ENCODE assay signal across 10 mouse cellular contexts in genomic region chr2:19759169-19759568, GRCm38 (mm10).
DNase-seq lines count a peak whose midpoint lies in the region; ATAC-seq and TF ChIP-seq lines count a peak whose summit lies in the region.
"Had no signal": no experiment of that assay in that cellular context is flagged by ENCODE, and none has a peak within 500 bp of the region (broad histone marks: within the 10 kb centered on the region; RNA-seq: fewer than 3 reads in every experiment).

No protein-coding gene starts in this region.

- TF ChIP-seq CTCF in lung, postnatal 0 days (IDR thresholded peaks at IDR 0.05) = peak; percentile 23
- TF ChIP-seq CTCF in midbrain, postnatal 0 days (IDR thresholded peaks at IDR 0.05) = peak; percentile 54

- H3K27ac ChIP-seq in lung, postnatal 0 days (ENCODE audit: low read length) = no peak overlapping the region
- no peak overlapping the region for H3K27ac ChIP-seq in forebrain, embryonic 14.5 days (ENCODE audit: low read depth, low read length)
- H3K27ac ChIP-seq in midbrain, postnatal 0 days (ENCODE audit: low read depth, low read length) = no peak overlapping the region
- H3K27ac ChIP-seq: embryonic facial prominence, embryonic 12.5 days; liver, embryonic 15.5 days had no signal

- H3K4me1 ChIP-seq in lung, postnatal 0 days (ENCODE audit: insufficient read depth, low read depth, low read length) = no peaks in the 10 kb centered on the region
- H3K4me1 ChIP-seq in forebrain, embryonic 14.5 days (ENCODE audit: control insufficient read depth, insufficient read depth, low read length) = no peaks in the 10 kb centered on the region
- H3K4me1 ChIP-seq in midbrain, postnatal 0 days (ENCODE audit: insufficient read depth, low read length) = no peaks in the 10 kb centered on the region
- H3K4me1 ChIP-seq: embryonic facial prominence, embryonic 12.5 days; liver, embryonic 15.5 days had no signal

- no peak for TF ChIP-seq EP300 in lung, postnatal 0 days (IDR thresholded peaks at IDR 0.05)

- no peaks in the 10 kb centered on the region for H3K27me3 ChIP-seq in lung, postnatal 0 days (replicated peaks; ENCODE audit: insufficient read depth, low read length)
- no peaks in the 10 kb centered on the region for H3K27me3 ChIP-seq in forebrain, embryonic 14.5 days (replicated peaks; ENCODE audit: control insufficient read depth, insufficient read depth, low read length)
- no peaks in the 10 kb centered on the region for H3K27me3 ChIP-seq in midbrain, postnatal 0 days (ENCODE audit: insufficient read depth, low read length)
- H3K27me3 ChIP-seq: embryonic facial prominence, embryonic 12.5 days; liver, embryonic 15.5 days had no signal

- no peak overlapping the region for H3K4me2 ChIP-seq in lung, postnatal 0 days (replicated peaks; ENCODE audit: low read depth, low read length)
- H3K4me2 ChIP-seq in forebrain, embryonic 14.5 days (ENCODE audit: low read length) = no peak overlapping the region
- H3K4me2 ChIP-seq in midbrain, postnatal 0 days (ENCODE audit: low read depth, low read length, poor library complexity, severe bottlenecking) = no peak overlapping the region
- H3K4me2 ChIP-seq: embryonic facial prominence, embryonic 12.5 days; liver, embryonic 15.5 days had no signal

- no peaks in the 10 kb centered on the region for H3K9me3 ChIP-seq in lung, postnatal 0 days (ENCODE audit: low read length)
- H3K9me3 ChIP-seq in forebrain, embryonic 14.5 days (replicated peaks; ENCODE audit: control insufficient read depth, low read length) = no peaks in the 10 kb centered on the region
- H3K9me3 ChIP-seq in midbrain, postnatal 0 days (ENCODE audit: low read length) = no peaks in the 10 kb centered on the region
- H3K9me3 ChIP-seq: embryonic facial prominence, embryonic 12.5 days; liver, embryonic 15.5 days had no signal

- H3K9ac ChIP-seq in lung, postnatal 0 days (replicated peaks; ENCODE audit: low read depth) = no peak overlapping the region
- no peak overlapping the region for H3K9ac ChIP-seq in forebrain, embryonic 14.5 days (ENCODE audit: low read length)
- H3K9ac ChIP-seq in midbrain, postnatal 0 days (replicated peaks; ENCODE audit: low read length, poor library complexity, severe bottlenecking) = no peak overlapping the region
- H3K9ac ChIP-seq: embryonic facial prominence, embryonic 12.5 days; liver, embryonic 15.5 days had no signal

- H3K36me3 ChIP-seq in lung, postnatal 0 days (ENCODE audit: insufficient read depth, low read length) = no peaks in the 10 kb centered on the region
- no peaks in the 10 kb centered on the region for H3K36me3 ChIP-seq in forebrain, embryonic 14.5 days (ENCODE audit: control insufficient read depth, insufficient read depth, low read length)
- H3K36me3 ChIP-seq in midbrain, postnatal 0 days (ENCODE audit: insufficient read depth, low read length) = no peaks in the 10 kb centered on the region
- H3K36me3 ChIP-seq: embryonic facial prominence, embryonic 12.5 days; liver, embryonic 15.5 days had no signal

- no peak overlapping the region for H3K4me3 ChIP-seq in lung, postnatal 0 days (ENCODE audit: low read depth, low read length)
- H3K4me3 ChIP-seq in forebrain, embryonic 14.5 days (ENCODE audit: low read depth, low read length) = no peak overlapping the region
- no peak overlapping the region for H3K4me3 ChIP-seq in midbrain, postnatal 0 days (ENCODE audit: low read depth, low read length)
- H3K4me3 ChIP-seq: embryonic facial prominence, embryonic 12.5 days; liver, embryonic 15.5 days had no signal

- ATAC-seq in lung, postnatal 0 days = no peak
- ATAC-seq in forebrain, embryonic 14.5 days = peak; percentile 34; the same call in 1 of the 2 replicates
- no peak; the same call in 1 of the 2 replicates for ATAC-seq in midbrain, postnatal 0 days (ENCODE audit: low FRiP score)

- DNase-seq in heart, adult 18-20 months = peak; percentile 10 to 19
- no peak for DNase-seq in heart, adult 9 months (ENCODE audit: low spot score in 2 of 2)
- peak; percentile 32 for DNase-seq in lung, postnatal 0 days (ENCODE audit: low spot score)
- DNase-seq in lung, postnatal 25 days (ENCODE audit: low spot score) = no peak
- DNase-seq in forebrain, embryonic 14.5 days (ENCODE audit: low spot score) = peak; percentile 52
- DNase-seq in midbrain, postnatal 0 days (ENCODE audit: low spot score) = peak; percentile 36
- DNase-seq in spleen, adult 18-20 months = no peak
- no peak for DNase-seq in MN1 (ENCODE audit: low spot score)

- WGBS in lung, postnatal 0 days = 16% methylated on average over 2 of the region's 2 CpGs
- 66% methylated on average over 2 of the region's 2 CpGs for WGBS in forebrain, embryonic 14.5 days
- 46% methylated on average over 2 of the region's 2 CpGs for WGBS in midbrain, postnatal 0 days

Comparison
In these comparisons a context has a peak if more than half of its experiments do, and no peak if none do; other contexts are left out.
1. DNase-seq: peak in heart, adult 18-20 months (2 of 2), lung, postnatal 0 days (single experiment), forebrain, embryonic 14.5 days (single experiment) and midbrain, postnatal 0 days (single experiment); none in heart, adult 9 months (0 of 2), lung, postnatal 25 days (single experiment), spleen, adult 18-20 months (0 of 2) and MN1 (single experiment).